Mouse (Mus musculus) megakaryocyte, embryonic 14.5 days (primary cell): ENCODE data around the gene Olfr508. TPM values are rescaled to one million over a fixed set of nuclear protein-coding genes. Genes with fewer than 3 reads are reported as not detected.
"Not testable (repeated sequence)": the region's sequence is repeated elsewhere in the genome, so short reads cannot be mapped to it uniquely, and the experiment has no call there.

Experiments used
- H3K27me3 ChIP-seq: replicated peaks from 2 replicates; pipeline ENCODE3; 2012; ENCODE audit warnings: inconsistent platforms
- H3K36me3 ChIP-seq: replicated peaks from 2 replicates; pipeline ENCODE3; 2012; ENCODE audit warnings: low read length, inconsistent platforms, mixed read lengths
- H3K4me1 ChIP-seq: 2 replicates; pipeline ENCODE4 v1.6.1; 2012; ENCODE audit warnings: inconsistent platforms
- H3K4me3 ChIP-seq: replicated peaks from 2 replicates; pipeline ENCODE3; 2012; ENCODE audit warnings: moderate library complexity, mild to moderate bottlenecking, inconsistent platforms
- H3K9me3 ChIP-seq: 2 replicates; pipeline ENCODE4 v1.6.1; 2012; ENCODE audit warnings: inconsistent platforms
- FLI1 ChIP-seq: IDR thresholded peaks from 2 replicates; pipeline ENCODE4 v1.6.1; 2012; ENCODE audit warnings: low read length, inconsistent platforms, mixed read lengths
- GATA1 ChIP-seq: IDR thresholded peaks from 3 replicates; pipeline ENCODE4 v1.6.1; 2012; ENCODE audit warnings: mixed read lengths, low read length, inconsistent platforms, borderline replicate concordance
- polyA plus RNA-seq: library from polyadenylated mRNA; stranded (reverse); fragments of >175 nt; gene quantifications from 2 replicates; pipeline ENCODE4 v1.2.3, GENCODE M21; 2012; ENCODE audit warnings: low replicate concordance; ENCODE audit not compliant: insufficient read depth

Olfr508 gene
- polyA plus RNA-seq: 0.06 TPM in 1 of 2 replicates, not detected in the other

DNA sequence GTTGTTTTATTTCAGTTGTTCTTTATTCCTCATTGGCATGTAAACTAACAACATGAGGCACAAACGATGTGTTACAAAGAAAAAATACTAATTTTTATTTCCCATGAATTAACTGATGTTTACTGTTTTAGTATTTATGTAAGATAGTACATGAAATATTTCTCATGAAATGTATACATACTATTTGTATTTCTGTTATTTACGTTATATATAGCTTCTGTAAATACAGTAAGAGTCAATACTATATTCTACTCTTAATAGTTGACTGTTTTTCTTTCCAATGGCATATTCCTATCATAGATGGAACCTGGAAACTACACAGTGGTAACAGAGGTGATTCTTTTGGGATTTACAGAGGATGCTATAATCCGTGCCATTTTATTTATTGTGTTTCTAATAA, at the start of gene Olfr508:
Olfr508 (plus strand) TSS at position 301 of the 400 bp plus-strand sequence.
- TF ChIP-seq FLI1 (no peak), GATA1 (no peak)
- peaks cover 7% of the 10 kb centered on the region; the same call in 1 of the 2 replicates for H3K9me3 ChIP-seq
- no peak within 1 kb of the TSS for H3K4me3 ChIP-seq
- no peaks in the 10 kb centered on the region for H3K4me1 ChIP-seq
- no peaks in the 10 kb centered on the region for H3K27me3 ChIP-seq
- H3K36me3 ChIP-seq: no peaks in the 10 kb centered on the region

DNA sequence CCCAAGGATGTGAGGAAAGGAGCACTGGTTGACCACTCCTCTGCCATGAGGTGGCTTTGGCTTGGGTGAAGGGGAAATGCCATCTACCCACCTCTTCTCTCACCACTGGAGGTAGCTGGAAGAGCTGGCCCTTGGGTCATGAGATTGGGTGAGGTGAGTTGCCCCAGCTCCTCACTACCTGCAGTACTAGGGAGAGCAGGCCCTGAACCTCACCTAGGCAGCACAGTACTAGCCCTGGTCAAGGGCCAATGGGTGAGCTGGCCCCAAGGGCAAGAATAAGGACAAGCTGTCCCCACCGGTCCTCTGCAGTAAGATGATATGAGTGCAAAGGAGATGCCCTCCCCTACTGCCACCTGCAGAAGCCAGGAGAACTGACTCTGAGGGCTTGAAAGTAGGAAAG, 40.0 kb upstream of the Olfr508 start:
- no peak for TF ChIP-seq GATA1
- no peak for TF ChIP-seq FLI1
- no peaks in the 10 kb centered on the region for H3K27me3 ChIP-seq
- H3K4me3 ChIP-seq: no peak overlapping the region
- no peaks in the 10 kb centered on the region for H3K4me1 ChIP-seq
- H3K36me3 ChIP-seq: no peaks in the 10 kb centered on the region
- peaks cover 15% of the 10 kb centered on the region for H3K9me3 ChIP-seq

DNA sequence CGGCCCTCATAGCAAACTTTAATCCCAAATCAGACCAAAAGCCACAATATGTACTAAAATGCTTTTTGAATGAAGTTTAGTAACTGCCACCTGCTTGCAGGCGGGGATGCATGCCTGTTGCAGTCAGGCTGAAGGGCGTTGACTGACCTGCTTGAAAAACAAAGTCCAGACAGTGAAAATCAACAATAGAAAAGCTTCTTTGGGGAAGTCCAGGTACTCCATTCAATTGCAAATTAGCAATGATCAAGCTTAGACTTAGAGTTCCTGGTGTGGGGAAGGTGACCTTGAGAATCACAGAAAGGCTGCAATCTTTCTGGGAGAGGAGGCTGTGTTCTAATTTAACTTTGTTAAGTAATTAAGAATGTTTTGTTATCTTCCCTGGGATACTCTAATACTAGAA, 27.9 kb upstream of the Olfr508 start:
- H3K36me3 ChIP-seq, H3K4me3 ChIP-seq, H3K4me1 ChIP-seq, H3K27me3 ChIP-seq: not testable (repeated sequence)
- peaks cover 11% of the 10 kb centered on the region; the same call in 1 of the 2 replicates for H3K9me3 ChIP-seq

DNA sequence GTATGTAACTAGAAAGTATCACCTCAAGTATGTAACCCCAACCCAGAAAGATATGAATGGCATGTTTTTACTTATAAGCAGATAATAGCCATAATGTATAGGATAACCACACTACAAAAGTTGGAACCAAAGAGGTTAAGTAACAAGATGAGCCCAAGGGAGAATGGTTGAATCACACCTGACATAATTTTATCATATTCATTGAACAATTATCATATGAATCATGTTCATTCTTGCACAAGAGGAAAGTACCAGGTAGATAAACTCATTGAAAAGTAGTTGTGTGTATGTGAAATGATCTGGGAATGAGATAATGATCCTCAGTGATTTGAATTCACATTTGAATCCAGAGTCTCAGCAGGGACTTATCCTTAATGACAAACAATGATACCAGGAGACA, 19.3 kb upstream of the Olfr508 start, which contains the start of gene Olfr506:
Olfr506 (plus strand) TSS at position 301 of the 400 bp plus-strand sequence.
- H3K27me3 ChIP-seq: no peaks in the 10 kb centered on the region
- H3K4me3 ChIP-seq: no peak within 1 kb of the TSS
- no peaks in the 10 kb centered on the region for H3K4me1 ChIP-seq
- H3K36me3 ChIP-seq: no peaks in the 10 kb centered on the region
- peaks cover 4% of the 10 kb centered on the region; the same call in 1 of the 2 replicates for H3K9me3 ChIP-seq
- no peak for TF ChIP-seq FLI1
- no peak for TF ChIP-seq GATA1

DNA sequence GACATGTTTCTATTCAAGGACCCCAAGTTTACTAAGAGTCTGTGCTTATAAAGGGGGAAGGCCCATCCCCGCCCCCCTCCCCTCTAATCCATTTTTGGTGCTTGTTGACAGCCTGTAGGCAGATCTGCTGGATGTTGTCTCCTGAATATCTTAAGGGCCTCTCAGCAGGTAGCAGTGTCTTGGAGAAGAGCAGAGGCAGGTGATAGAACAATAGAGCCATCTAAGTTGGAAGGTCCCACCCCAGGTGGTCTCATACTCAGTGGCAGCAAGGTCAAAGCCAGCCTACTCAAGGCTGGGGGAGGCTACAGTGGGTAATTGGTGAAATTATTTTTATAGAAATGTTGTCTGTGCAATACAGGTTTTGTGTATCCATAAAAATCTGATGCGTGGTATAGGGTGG, 15.7 kb upstream of the Olfr508 start:
- Histone ChIP-seq H3K4me1 (no peaks in the 10 kb centered on the region), H3K4me3 (no peak overlapping the region), H3K27me3 (no peaks in the 10 kb centered on the region), H3K36me3 (no peaks in the 10 kb centered on the region), H3K9me3 (no peaks in the 10 kb centered on the region)
- TF ChIP-seq GATA1: no peak
- TF ChIP-seq FLI1: no peak

DNA sequence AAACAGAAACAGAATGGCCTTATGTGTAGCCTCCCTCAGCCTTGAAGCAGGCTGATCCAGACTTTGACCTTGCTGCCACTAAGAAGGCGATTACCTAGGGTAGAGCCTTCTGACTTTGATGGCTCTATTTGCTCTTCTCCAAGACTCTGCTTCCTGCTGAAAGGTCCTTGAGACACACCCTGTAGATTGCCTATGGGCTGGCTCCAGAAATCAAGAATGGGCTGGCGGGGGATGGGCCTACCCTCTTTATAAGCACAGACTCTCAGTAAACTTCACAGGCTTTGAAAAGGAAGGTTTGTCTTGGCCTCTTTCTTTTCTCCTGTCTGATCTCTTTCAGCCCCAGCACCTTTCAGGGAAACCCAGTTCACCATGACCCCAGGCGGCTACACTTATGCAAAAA, 13.0 kb upstream of the Olfr508 start:
- not testable (repeated sequence) for H3K4me3 ChIP-seq, H3K27me3 ChIP-seq, H3K4me1 ChIP-seq, H3K36me3 ChIP-seq, H3K9me3 ChIP-seq

DNA sequence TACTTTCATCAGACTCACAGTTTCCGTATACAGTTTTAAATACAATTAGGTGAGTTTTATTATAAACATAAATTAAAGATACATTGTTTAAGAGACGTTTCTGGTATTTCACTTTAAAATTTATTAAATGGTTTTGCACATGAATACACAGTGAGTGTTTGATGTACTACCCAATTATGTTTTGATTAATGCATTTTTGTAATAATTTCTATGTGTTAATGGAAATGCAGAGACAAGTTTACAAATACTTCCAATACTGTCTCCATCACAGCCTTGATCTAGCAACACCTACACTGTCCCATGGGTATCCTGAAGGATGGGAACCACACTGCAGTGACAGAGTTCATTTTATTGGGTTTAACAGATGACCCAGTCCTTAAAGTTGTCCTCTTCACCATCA, 8.3 kb upstream of the Olfr508 start, which contains the start of gene Olfr507:
Olfr507 (plus strand) TSS at position 301 of the 400 bp plus-strand sequence.
- Histone ChIP-seq H3K27me3 (no peaks in the 10 kb centered on the region), H3K4me3 (no peak within 1 kb of the TSS), H3K9me3 (0 out of 2 replicates have a peak, but pooled peaks cover 3% of the 10 kb centered on the region), H3K4me1 (no peaks in the 10 kb centered on the region), H3K36me3 (no peaks in the 10 kb centered on the region)
- TF ChIP-seq FLI1 (no peak), GATA1 (no peak)

DNA sequence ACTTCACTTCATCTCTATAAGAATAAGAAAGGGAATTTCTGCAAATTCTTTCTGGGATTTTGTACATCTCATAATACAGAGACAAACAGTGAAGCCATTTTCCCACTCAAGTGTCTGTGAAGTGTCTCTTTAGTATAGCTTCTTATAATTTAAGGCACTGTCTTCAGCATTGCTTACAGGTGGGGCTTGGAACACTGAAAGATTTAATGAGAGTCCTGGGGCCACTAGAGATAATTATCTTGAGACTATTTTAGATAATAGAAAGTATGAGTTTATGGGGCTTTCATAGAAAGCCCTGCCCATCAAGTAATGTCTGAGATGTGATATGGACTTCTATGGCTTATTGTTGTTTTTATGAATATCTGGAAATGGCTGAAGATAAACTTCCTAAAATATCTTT, 22.0 kb downstream of the Olfr508 start, which contains the start of gene Olfr509:
Olfr509 (minus strand) TSS at position 101 of the 400 bp plus-strand sequence.
- H3K4me3 ChIP-seq: no peak within 1 kb of the TSS
- H3K36me3 ChIP-seq: no peaks in the 10 kb centered on the region
- no peaks in the 10 kb centered on the region for H3K27me3 ChIP-seq
- H3K9me3 ChIP-seq: no peaks in the 10 kb centered on the region
- no peaks in the 10 kb centered on the region for H3K4me1 ChIP-seq
- TF ChIP-seq FLI1: no peak
- TF ChIP-seq GATA1: no peak

DNA sequence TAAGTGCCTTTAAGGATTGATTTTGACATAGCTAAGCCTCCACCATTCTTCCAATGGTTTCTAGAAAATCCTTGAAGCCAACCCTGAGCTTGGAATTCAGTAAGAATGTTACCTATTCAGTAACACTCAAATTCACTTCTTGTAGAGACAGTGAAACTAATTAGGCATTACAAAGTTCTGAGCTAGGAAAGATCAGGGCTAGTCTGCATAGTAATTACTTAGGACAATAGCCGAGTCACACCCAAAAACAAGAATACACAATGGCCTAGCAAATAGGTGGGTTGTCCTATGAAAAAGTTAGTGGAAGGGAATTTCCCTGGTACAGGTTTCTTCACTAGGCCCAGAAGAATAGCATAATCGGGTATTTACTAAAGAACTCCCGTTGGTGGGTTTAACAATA, 32.6 kb downstream of the Olfr508 start:
- Histone ChIP-seq H3K4me3 (no peak overlapping the region), H3K9me3 (0 out of 2 replicates have a peak, but pooled peaks cover 4% of the 10 kb centered on the region), H3K27me3 (no peaks in the 10 kb centered on the region), H3K4me1 (no peaks in the 10 kb centered on the region), H3K36me3 (no peaks in the 10 kb centered on the region)
- no peak for TF ChIP-seq FLI1
- TF ChIP-seq GATA1: no peak

DNA sequence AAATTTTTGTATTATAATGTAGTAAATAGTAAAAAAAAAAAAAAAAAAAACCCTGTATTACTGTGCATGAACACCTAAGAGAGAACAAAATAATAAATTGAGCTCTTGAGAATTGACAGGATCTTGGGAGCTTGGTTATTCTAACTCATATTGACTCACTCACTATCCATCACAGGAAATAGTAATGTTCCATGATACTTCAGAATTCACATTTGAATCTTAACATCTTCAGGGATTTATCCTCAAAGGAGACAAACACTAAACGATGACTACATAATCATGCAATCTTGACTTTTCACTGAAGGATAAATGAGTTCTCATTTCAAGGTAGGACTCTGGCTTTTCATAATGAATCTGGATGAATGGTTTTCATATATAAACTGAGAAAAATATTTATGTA, 36.3 kb downstream of the Olfr508 start, which contains the start of gene Olfr510:
Olfr510 (plus strand) TSS at position 301 of the 400 bp plus-strand sequence.
- TF ChIP-seq GATA1 (no peak), FLI1 (no peak)

DNA sequence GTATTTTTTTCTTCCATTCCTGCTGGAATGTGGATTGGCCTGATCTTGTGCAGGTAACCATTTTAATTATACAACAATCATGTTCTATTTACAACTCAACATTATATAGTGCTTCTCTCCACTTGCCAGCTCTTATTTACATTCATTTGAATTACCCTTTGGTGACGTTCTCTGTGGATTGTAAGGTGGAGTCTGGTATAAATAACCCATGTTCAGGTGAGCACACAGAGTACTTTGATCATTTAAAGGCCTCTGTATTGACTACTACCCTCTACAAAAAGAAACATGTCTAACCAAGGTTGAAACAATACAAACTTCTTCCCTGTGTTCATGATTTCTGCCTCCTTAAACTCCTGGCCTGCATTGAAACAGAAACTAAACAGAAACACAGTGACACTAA, 41.3 kb downstream of the Olfr508 start:
- Histone ChIP-seq H3K9me3 (0 out of 2 replicates have a peak, but pooled peaks cover 4% of the 10 kb centered on the region), H3K27me3 (no peaks in the 10 kb centered on the region), H3K4me1 (no peaks in the 10 kb centered on the region), H3K4me3 (no peak overlapping the region), H3K36me3 (no peaks in the 10 kb centered on the region)
- TF ChIP-seq FLI1: no peak
- no peak for TF ChIP-seq GATA1

More for the DNA sequence above, 36.3 kb downstream of the Olfr508 start, which contains the start of gene Olfr510:
- H3K9me3 ChIP-seq: no peaks in the 10 kb centered on the region
- H3K4me3 ChIP-seq: no peak within 1 kb of the TSS
- no peaks in the 10 kb centered on the region for H3K27me3 ChIP-seq
- H3K4me1 ChIP-seq: no peaks in the 10 kb centered on the region
- H3K36me3 ChIP-seq: no peaks in the 10 kb centered on the region
